Mouse (Mus musculus) granulocyte monocyte progenitor cell, adult 5-6 weeks (primary cell): ENCODE data around the gene Galc. TPM values are rescaled to one million over a fixed set of nuclear protein-coding genes. Genes with fewer than 3 reads are reported as not detected.

Experiments
- ATAC-seq: replicated peaks from 2 replicates; pipeline ENCODE4 v1.8.0; 2016; ENCODE audit warnings: mild to moderate bottlenecking, moderate TSS enrichment, inconsistent platforms; ENCODE audit not compliant: poor library complexity, severe bottlenecking
- total RNA-seq, 2 experiments: library from RNA; stranded (forward) in 1 of 2; stranded (reverse) in 1 of 2; fragments of 200-712, 200-1000 nt in 1 of 2; fragments of >200 nt in 1 of 2; fragmentation: Nextera tagmentation in 1 of 2; gene quantifications; 2 replicates each; pipeline ENCODE4 v1.2.3; 2014 to 2017

The Galc gene
- total RNA-seq, 2 experiments from 2014 or later, result 7.0 to 13.5 TPM

DNA sequence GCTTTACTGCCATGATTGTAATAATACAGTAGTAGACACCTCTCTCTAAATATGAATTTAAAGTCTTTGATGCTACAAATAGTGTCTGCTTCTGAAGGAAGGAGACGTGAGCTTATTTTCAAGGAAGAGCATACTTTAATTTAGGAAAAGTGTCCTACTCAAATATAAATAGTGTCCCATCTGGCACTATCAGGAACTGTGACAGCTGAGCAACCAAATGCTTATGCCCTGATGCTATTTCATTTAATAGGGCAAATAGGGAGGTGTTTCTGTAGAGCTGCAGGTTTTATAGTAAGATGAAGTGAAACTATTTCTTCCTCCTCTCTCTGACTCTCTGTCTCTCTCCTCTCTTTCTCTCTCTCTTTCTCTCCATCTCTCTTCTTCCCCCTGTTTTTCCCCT, 69.1 kb downstream of the Galc start:
- no peak for ATAC-seq

GRCm38 (mm10) chr12:98189096-98189495, 70.2 kb downstream of the Galc start:
- ATAC-seq, result no peak

DNA sequence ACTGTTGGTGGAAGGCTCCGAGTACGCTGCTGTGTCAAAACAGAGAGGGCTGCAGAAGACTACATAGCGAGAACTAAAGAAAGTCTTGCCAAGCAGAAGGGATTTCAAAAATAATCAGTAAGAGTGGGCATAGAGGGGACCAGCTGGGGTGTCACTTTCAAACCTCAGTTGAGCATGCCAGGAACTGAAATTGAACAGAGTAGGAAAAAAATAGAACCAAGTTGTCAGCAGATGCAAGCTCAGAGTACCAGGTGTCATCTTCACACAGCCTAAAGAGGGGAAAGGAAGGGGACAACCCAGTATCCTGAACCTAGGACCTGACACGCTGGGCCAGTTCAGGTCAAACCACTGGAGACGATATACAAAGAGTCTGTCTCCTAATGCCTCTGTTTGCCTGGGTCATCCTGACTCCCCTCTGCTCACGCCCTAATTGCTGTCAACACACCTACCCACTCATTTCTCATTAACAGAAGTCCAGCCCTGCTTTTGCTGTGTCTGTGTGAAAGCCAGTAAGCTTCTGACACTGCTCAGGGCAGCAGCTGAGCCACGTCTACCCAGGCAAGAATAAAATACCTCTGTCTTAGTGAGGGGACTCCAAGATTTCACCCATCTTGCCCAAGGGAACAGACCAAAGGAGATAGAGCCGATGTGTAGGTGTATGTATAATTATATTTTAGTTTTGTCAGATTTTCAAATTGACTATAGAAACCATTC, 71.9 kb downstream of the Galc start:
- ATAC-seq, result no peak

- ATAC-seq, result peak; percentile 85
Measured at GRCm38 (mm10) chr12:98181729-98182128, 77.5 kb downstream of the Galc start.

GRCm38 (mm10) chr12:98180807-98181206, 78.5 kb downstream of the Galc start:
- no peak for ATAC-seq

DNA sequence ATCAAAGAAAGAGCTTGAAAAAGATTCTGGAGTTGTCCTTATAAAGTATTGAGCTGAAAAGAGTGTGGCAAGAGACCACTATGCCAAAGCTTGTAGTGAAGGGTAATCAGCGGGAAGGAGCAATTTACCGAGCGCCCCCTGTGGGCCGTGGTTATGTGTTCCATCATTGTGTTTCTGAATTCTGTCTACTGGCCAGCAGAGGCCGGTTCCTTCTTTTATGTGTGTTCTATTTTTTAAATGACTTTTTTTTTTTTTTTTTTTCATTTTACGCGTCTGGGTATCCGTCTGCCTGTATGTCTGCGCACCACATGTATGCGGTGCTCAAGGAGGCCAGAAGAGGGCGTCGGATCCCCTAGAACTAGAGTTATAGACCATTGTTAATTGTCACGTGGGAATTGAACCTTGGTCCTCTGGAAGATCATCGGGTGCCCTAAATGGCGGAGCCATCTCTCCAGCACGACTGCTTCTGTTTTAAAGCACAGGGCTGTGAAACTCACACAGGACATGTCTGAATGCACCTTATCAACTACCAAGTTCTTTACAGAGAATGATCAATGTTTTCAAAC, 78.9 kb downstream of the Galc start:
- ATAC-seq, result no peak

DNA sequence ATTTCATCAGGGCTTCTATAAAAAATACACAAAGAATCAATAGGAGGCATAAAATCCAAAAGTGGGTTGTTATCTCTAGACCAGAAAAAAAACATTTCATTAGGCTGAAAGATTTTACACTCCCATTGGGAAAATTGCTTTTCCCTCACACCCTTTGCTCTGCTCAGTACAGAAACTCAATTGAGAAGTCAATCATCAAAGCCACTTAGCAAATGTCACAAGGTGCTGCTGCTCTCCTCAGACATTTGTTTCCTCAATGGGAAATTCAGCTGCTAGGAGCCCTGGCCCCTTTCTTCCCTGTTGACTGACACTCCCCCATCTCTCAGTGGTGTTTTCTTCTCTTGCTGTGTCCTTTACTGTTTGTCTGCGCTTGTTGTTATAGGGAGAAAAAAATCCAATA, 79.8 kb downstream of the Galc start:
- ATAC-seq, result no peak

DNA sequence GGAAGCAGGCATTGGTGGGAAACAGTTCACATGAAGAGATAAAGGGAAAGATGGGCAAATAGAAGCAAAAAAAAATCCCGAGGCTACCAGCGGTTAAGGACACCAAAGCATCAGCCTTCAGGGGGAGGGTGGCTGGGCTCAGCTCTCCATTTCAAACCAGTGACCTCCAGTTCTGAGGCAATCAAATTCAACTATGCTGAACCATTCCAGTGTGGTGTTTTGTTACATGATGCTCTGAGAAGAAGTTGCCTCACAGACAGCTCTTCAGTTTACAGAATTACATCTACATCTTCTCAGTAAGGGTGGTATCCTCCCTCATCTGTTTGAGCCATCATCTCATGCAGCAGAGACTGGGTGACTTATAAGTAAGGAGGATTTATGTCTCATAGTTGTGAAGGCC, 82.6 kb downstream of the Galc start:
- no peak for ATAC-seq

GRCm38 (mm10) chr12:98161901-98162300, 97.4 kb downstream of the Galc start:
- no peak for ATAC-seq

DNA sequence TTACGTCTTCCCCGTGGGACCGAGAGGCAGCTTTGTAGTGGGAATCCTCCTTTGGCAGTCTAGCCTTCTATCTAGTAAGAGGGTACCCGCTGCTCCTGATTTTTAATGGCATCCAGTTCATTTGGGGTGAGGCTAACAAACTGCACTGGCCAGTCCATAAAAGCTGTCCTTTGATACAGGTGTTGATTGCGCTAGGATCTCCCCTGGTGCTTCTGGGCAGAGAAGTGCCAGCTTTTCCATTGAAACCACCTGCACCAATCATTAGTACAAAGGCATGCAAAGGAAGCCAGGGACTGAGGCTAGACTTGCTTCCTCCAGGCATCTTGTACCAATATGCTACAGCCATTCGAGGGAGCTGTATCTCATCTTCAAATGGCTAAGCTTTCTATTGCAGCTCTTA, 98.4 kb downstream of the Galc start:
- no peak for ATAC-seq

Other genes starting within 250 kb of the Galc start
- gene Gpr65, start 9.2 kb upstream of the Galc start, total RNA-seq (2014; fragmentation: Nextera tagmentation), result 21.4 and 39.2 TPM in 2 replicates
- gene Gpr65, start 9.2 kb upstream of the Galc start, total RNA-seq (2017), result 38.9 and 44.3 TPM in 2 replicates